Mouse (Mus musculus) bone marrow macrophage, adult 2 months (primary cell): ENCODE data around the gene Cabp7.

Experiments used
- CTCF ChIP-seq: IDR thresholded peaks from 2 replicates; pipeline ENCODE4 v1.5.1; 2012; ENCODE audit warnings: low read depth, mild to moderate bottlenecking, low read length, moderate library complexity
- POLR2A ChIP-seq: IDR thresholded peaks from 2 replicates; pipeline ENCODE4 v1.6.1; 2012; ENCODE audit warnings: mild to moderate bottlenecking, low read depth, low read length, borderline replicate concordance

- TF ChIP-seq CTCF (no peak), POLR2A (no peak)
Measured at GRCm38 (mm10) chr11:4703688-4704071, 42.9 kb downstream of the Cabp7 start.
